In the genomic region with DNA sequence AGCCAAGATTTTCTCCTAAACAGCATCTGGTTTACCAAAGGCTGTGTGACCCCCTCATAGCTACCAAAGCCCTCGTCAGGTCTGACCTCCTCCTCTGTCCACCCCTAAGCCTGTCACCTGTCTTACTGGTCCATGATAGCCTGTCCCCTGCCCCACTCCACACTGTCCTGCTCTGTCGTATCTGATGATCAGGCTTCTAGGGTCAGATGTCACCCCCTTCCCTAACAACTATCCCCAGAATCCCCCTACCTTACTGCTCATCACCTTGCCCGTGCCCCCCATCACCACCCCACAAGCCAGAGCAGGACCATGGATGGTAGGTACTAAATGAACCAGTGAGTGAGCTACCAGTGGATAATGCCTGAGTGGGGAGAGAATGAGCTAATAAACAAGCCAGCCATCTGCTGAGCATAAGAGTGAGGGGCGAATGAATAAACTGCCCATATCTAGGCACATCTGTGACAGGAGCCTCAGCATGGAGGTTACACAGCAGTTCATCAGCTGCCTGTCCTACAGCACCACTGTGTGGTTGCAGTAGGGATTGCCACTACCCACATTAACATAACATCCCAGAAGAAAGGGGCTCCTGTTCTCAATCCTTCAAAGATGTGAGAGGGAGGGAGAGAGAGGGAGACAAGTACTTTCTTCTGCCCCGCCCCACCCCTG, we compare ENCODE assay signal across 8 mouse cellular contexts. TPM values are rescaled to one million over a fixed set of nuclear protein-coding genes. Genes with fewer than 3 reads are reported as not detected.
DNase-seq lines count a peak whose midpoint lies in the region; ATAC-seq and TF ChIP-seq lines count a peak whose summit lies in the region.

No protein-coding gene starts in this region.

- TF ChIP-seq EP300 in CH12.LX (IDR thresholded peaks at IDR 0.05; ENCODE audit: low read length) = no peak

- DNase-seq in CH12.LX (ENCODE audit: extremely low read depth) (peak; percentile 78), WW6 (ENCODE audit: low read depth, low spot score) (peak; percentile 69)
- peak; percentile 91 for DNase-seq in embryo, embryonic 10 days (ENCODE audit: low spot score)
- DNase-seq in heart, postnatal 10 days = peak; percentile 73 to 79
- peak; percentile 79 to 83 for DNase-seq in kidney, postnatal 4 days
- DNase-seq in lung, embryonic 14.5 days = peak; percentile 89
- DNase-seq in retina, embryonic 14.5 days (ENCODE audit: low spot score) = peak; percentile 89

- 27% methylated on average over 5 of the region's 5 CpGs for WGBS in lung, embryonic 14.5 days

- ATAC-seq in lung, embryonic 14.5 days (ENCODE audit: insufficient read depth) = peak; percentile 48; the same call in 1 of the 2 replicates
- no peak for ATAC-seq in erythroblast, adult 5-6 weeks (replicated peaks; ENCODE audit: low FRiP score, poor library complexity, severe bottlenecking)

- no peak overlapping the region for H3K9ac ChIP-seq in CH12.LX (ENCODE audit: insufficient read depth, low read depth)
- no peak overlapping the region for H3K9ac ChIP-seq in lung, embryonic 14.5 days

- dilution Hi-C loops in CH12.LX (cut with MboI; ENCODE audit: extremely low pct_ligation_motif_present, extremely low pct_unique_long_range_greater_than_20kb, low sequenced_read_pairs) = no loop called here

- in situ Hi-C loops in CH12.LX (cut with MboI; ENCODE audit: low pct_ligation_motif_present, low pct_unique_long_range_greater_than_20kb, low sequenced_read_pairs) = loop anchor here (5.0 kb wide), 1 partner anchor 402 kb away; no protein-coding TSS in a partner anchor

- peaks cover 0 to 11% of the 10 kb centered on the region in 2 experiments for H3K36me3 ChIP-seq in CH12.LX (replicated peaks in 1 of 2; ENCODE audit: control insufficient read depth in 1 of 2, insufficient read depth in 1 of 2, low read length in 1 of 2)
- H3K36me3 ChIP-seq in lung, embryonic 14.5 days (ENCODE audit: insufficient read depth) = no peaks in the 10 kb centered on the region

- no peaks in the 10 kb centered on the region for H3K9me3 ChIP-seq in CH12.LX (replicated peaks; ENCODE audit: low read length)
- H3K9me3 ChIP-seq in lung, embryonic 14.5 days (ENCODE audit: low read depth, low read length) = no peaks in the 10 kb centered on the region

- intact Hi-C loops in heart, postnatal 10 days (cut with DNase I) = loop anchor here (1.0 kb wide), 1 partner anchor 401 kb away; no protein-coding TSS in a partner anchor

- peak; percentile 100 for TF ChIP-seq RAD21 in CH12.LX (IDR thresholded peaks at IDR 0.05; ENCODE audit: low read depth, low read length)

- H3K79me2 ChIP-seq in CH12.LX (replicated peaks; ENCODE audit: control insufficient read depth, extremely low read depth, insufficient read depth, poor library complexity, severe bottlenecking) = no peaks in the 10 kb centered on the region

- no peak overlapping the region for H3K27ac ChIP-seq in CH12.LX (ENCODE audit: insufficient read depth, low read depth)
- H3K27ac ChIP-seq in lung, embryonic 14.5 days (ENCODE audit: low read depth) = no peak overlapping the region

- H3K4me1 ChIP-seq in CH12.LX (ENCODE audit: control insufficient read depth in 1 of 2, insufficient read depth in 2 of 2) = peaks cover 0 to 10% of the 10 kb centered on the region in 2 experiments; a peak in 2 of 4 replicates
- H3K4me1 ChIP-seq in lung, embryonic 14.5 days (ENCODE audit: insufficient read depth) = no peaks in the 10 kb centered on the region

- TF ChIP-seq CTCF in CH12.LX (conservative IDR thresholded peaks at IDR 0.05 in 1 of 2, IDR thresholded peaks at IDR 0.05 in 1 of 2; ENCODE audit: low read depth in 2 of 2, low read length in 2 of 2) = peak; percentile 98 to 99
- peak; percentile 96 for TF ChIP-seq CTCF in lung, embryonic 14.5 days (IDR thresholded peaks at IDR 0.05; ENCODE audit: low read depth)

- TF ChIP-seq POLR2A in CH12.LX (IDR thresholded peaks at IDR 0.05; ENCODE audit: low read depth, low read length) = no peak

- no peak overlapping the region for H3K4me3 ChIP-seq in CH12.LX (replicated peaks in 1 of 3; ENCODE audit: low read depth in 2 of 3, low read length in 2 of 3, poor library complexity in 1 of 3)
- H3K4me3 ChIP-seq in lung, embryonic 14.5 days (ENCODE audit: low read depth, low read length) = no peak overlapping the region

- H3K27me3 ChIP-seq in CH12.LX (replicated peaks) = peaks cover 30% of the 10 kb centered on the region
- H3K27me3 ChIP-seq in lung, embryonic 14.5 days (ENCODE audit: insufficient read depth, low read length) = no peaks in the 10 kb centered on the region

- H3K4me2 ChIP-seq in CH12.LX (ENCODE audit: insufficient read depth, low read depth, poor library complexity, severe bottlenecking) = no peak overlapping the region
- H3K4me2 ChIP-seq in lung, embryonic 14.5 days = no peak overlapping the region

TF ChIP-seq in CH12.LX, 34 proteins besides CTCF, POLR2A, EP300 and RAD21:
- TF ChIP-seq ZNF384 (IDR thresholded peaks at IDR 0.05; ENCODE audit: low read depth, low read length) (no peak), ZC3H11A (IDR thresholded peaks at IDR 0.05; ENCODE audit: low read depth, low read length) (peak; percentile 73), MYC (IDR thresholded peaks at IDR 0.05; ENCODE audit: low read depth, low read length) (peak; percentile 61; the same call in 1 of the 2 replicates), GABPA (IDR thresholded peaks at IDR 0.05; ENCODE audit: insufficient replicate concordance, low read depth, low read length) (no peak), POLR2AphosphoS2 (IDR thresholded peaks at IDR 0.05; ENCODE audit: low read depth, low read length) (no peak), IRF4 (IDR thresholded peaks at IDR 0.05; ENCODE audit: low read depth, low read length) (0 out of 2 replicates have a peak, but pooled peaks have one; percentile 35), MAFK (IDR thresholded peaks at IDR 0.05; ENCODE audit: insufficient replicate concordance, low read length) (no peak), CHD1 (IDR thresholded peaks at IDR 0.05; ENCODE audit: low read depth, low read length) (no peak), NELFE (IDR thresholded peaks at IDR 0.05; ENCODE audit: low read depth, low read length) (0 out of 2 replicates have a peak, but pooled peaks have one; percentile 17), JUN (IDR thresholded peaks at IDR 0.05; ENCODE audit: insufficient read depth, low read depth, low read length) (no peak), SMC3 (IDR thresholded peaks at IDR 0.05; ENCODE audit: low read depth, low read length) (peak; percentile 89), NRF1 (IDR thresholded peaks at IDR 0.05; ENCODE audit: low read depth, low read length) (no peak)

RNA-seq across cellular contexts. Expression of a gene that starts 8.5 kb away (rescaled TPM):
- total RNA-seq in CH12.LX (2012; rRNA removed) = 59.7 and 67.2 TPM in 2 replicates
- total RNA-seq in CH12.LX (2014; rRNA removed) = 63.2 and 70.6 TPM in 2 replicates
- polyA plus RNA-seq in CH12.LX (2012; ENCODE audit: insufficient read length, low read depth) = 50.3 and 67.9 TPM in 2 replicates
- total RNA-seq in heart, postnatal 10 days (2021) = 10 to 100 TPM; 36.2 to 36.3 TPM
- 94.3 and 104 TPM in 2 replicates for polyA plus RNA-seq in lung, embryonic 14.5 days (2014; fragmentation: Nextera tagmentation; extraction: Ambion mirVana)
- 5.9 and 7.7 TPM in 2 replicates for total RNA-seq in erythroblast, adult 5-6 weeks (2015; ENCODE audit: low replicate concordance)
- total RNA-seq in erythroblast, adult 5-6 weeks (2017; ENCODE audit: low replicate concordance) = 3.5 and 6.7 TPM in 2 replicates

RNA-seq across cellular contexts. Expression of a gene that starts 37.8 kb away (rescaled TPM):
- total RNA-seq in CH12.LX (2012; rRNA removed) (6.7 and 9.9 TPM in 2 replicates), CH12.LX (2014; rRNA removed) (3.2 and 3.4 TPM in 2 replicates)
- polyA plus RNA-seq in CH12.LX (2012; ENCODE audit: insufficient read length, low read depth) = 5.6 and 6.1 TPM in 2 replicates
- total RNA-seq in heart, postnatal 10 days (2021) = 10 to 100 TPM in 1 of 2 experiments, 1 to 10 TPM in 1; 6.9 to 12.7 TPM
- 20.4 and 20.5 TPM in 2 replicates for polyA plus RNA-seq in lung, embryonic 14.5 days (2014; fragmentation: Nextera tagmentation; extraction: Ambion mirVana)
- 0.42 and 3.5 TPM in 2 replicates for total RNA-seq in erythroblast, adult 5-6 weeks (2015; ENCODE audit: low replicate concordance)
- total RNA-seq in erythroblast, adult 5-6 weeks (2017; ENCODE audit: low replicate concordance) = 1.6 and 2.5 TPM in 2 replicates

Comparison
In these comparisons a context has a peak if more than half of its experiments do, and no peak if none do; other contexts are left out.
1. RNA of a gene that starts 8.5 kb away (total RNA-seq): 59.7 to 70.6 TPM in CH12.LX and 36.2 to 36.3 TPM in heart, postnatal 10 days; 3.5 to 7.7 TPM in erythroblast, adult 5-6 weeks; every median in the first group is over 4 times any median in the second.
2. Peak in every context shown above with its lines, with median percentiles within 50 percentile points of each other: DNase-seq.